Mouse (Mus musculus) urinary bladder, adult 2 months (tissue): ENCODE results near the gene Phactr1. TPM values are rescaled to one million over a fixed set of nuclear protein-coding genes. Genes with fewer than 3 reads are reported as not detected.
A peak's percentile ranks its signal among the peaks of the same experiment; 100 is the strongest.

Source experiments
- DNase-seq: peaks from one replicate; pipeline ENCODE4 v3.0.0; 2022; ENCODE audit warnings: low spot score
- polyA plus RNA-seq: library from polyadenylated mRNA; depleted of rRNA; stranded (reverse); fragments of >200 nt; gene quantifications from 2 replicates; pipeline ENCODE4 v1.2.3, GENCODE M21; 2012

The Phactr1 gene
- polyA plus RNA-seq, 1 experiment, result 5.5 TPM

- DNase-seq, result no peak
Observed at GRCm38 (mm10) chr13:43123895-43124682, 443.7 kb downstream of the Phactr1 start.

DNA sequence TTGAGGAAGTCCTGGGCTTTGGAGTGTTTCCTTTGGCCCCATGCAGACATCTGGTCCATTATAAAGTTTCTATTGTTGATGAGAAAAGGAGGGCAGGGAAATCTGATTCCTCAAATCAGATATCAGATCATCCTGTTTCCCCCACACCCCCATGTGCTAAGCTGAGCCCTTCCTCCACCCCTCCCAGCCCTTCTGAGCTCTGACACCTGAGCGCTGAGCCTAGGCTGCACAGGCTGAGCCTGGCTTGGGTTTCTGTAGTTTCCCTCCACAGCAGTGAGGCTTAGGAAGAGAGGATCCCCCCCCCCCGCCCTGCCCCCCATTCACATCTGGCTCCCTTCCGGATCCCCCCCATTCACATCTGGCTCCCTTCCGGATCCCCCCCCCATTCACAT is 444.3 kb downstream of the Phactr1 start:
- no peak for DNase-seq

GRCm38 (mm10) chr13:43130161-43130560 is 449.7 kb downstream of the Phactr1 start:
- no peak for DNase-seq

DNA sequence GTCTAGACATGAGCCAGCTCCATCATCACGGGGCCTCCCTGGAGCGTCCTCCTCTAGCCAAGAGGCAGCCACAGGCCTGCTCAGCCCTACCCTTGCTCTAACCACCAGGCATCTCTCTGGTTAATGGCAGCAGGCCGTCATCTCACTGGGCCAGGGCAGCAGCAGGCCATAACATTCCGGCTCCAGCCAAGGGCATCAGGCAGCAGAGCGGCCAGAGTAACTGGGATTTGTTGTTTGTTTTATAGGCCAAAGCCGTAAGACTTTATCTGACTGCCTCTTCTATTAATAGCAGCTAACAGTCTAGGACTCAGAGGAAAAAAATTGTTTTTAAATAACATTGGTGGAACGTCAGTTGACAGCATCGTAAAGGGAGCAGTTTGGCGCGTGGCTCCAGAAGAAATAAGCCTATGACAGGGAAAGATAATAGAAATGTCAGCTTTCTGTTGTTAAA is 451.3 kb downstream of the Phactr1 start:
- no peak for DNase-seq

- DNase-seq, result no peak
Observed at GRCm38 (mm10) chr13:43132859-43133258, 452.4 kb downstream of the Phactr1 start.

GRCm38 (mm10) chr13:43133400-43133799 is 453.0 kb downstream of the Phactr1 start:
- DNase-seq, result no peak

DNA sequence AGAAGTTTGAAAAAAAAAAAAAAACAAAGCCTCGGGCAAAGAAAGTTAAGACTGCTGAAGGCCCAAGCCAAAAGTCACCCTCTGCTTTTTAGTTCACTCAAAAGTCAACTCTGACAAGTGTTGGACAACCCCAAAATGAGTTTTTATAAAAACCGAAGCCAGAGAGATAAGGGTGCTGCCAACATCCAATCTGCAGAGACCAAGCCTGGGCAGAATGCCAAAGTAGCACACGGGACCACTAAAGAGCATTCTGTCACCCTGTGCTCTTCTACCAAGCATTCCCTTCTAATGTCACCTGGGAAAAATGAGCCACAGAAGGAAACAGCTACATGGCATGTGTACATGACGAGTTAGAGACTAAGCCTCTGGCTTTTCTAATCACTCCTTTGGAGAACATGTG is 454.0 kb downstream of the Phactr1 start:
- DNase-seq, result no peak

- no peak for DNase-seq
Observed at GRCm38 (mm10) chr13:43144720-43145418, 464.4 kb downstream of the Phactr1 start.

DNA sequence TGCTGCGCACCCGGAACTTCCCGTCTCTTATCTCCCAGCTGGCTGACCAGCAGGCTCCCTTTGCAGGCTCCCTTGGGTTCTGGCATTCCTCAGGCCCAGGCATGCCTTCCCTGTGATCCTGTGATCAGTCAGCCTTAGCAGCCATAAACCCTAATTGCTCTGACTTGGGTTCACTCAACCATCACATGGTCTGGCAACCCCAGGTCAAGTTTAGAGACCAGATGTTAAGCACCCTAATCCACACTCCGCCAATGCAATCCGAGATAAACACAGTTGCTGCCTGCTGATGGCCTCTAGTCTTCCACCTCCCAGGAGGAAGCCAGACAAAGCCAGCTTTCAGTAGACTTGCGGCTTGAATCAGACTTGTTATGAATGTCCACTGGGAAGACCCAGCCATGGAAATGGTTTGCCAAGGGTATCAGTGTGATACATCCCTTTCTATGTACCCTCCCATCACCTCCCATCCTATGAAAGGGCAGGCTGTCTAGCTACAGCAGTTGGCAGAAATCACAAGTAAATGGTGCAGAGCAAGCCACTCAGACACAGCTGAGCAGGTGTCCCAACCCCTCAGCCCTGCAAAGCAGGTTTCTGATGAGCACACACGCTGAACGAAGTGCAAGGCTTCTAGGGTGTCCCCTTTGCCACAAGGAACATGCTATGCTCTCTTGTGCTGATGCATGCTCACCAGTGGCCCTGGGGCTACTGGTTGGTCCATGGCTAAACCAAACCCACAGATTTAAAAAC is 466.3 kb downstream of the Phactr1 start:
- DNase-seq, result no peak

GRCm38 (mm10) chr13:43148692-43149091 is 468.3 kb downstream of the Phactr1 start:
- no peak for DNase-seq

DNA sequence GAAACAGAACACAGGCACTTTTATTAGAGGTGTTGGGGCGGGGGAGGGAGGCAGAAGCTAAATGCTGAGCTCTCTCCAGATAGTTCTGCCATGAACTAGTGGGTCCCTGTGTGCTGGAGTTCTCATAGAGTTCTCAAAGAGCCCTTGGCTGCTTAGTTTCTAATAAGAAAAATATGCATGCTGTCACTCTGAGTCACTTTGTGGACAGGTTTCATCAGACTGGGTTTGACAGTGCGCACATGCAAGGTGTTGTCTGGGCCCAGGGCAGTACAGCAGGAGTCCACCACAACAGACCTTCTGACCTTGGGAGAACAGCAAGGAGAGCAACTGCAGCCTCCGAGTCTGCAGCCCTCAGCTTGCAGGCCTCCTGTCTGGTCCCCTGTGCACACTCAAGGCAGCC is 469.2 kb downstream of the Phactr1 start:
- no peak for DNase-seq

GRCm38 (mm10) chr13:43152005-43152520 is 471.6 kb downstream of the Phactr1 start:
- no peak for DNase-seq

GRCm38 (mm10) chr13:43157370-43157769 is 476.9 kb downstream of the Phactr1 start:
- DNase-seq, result no peak

DNA sequence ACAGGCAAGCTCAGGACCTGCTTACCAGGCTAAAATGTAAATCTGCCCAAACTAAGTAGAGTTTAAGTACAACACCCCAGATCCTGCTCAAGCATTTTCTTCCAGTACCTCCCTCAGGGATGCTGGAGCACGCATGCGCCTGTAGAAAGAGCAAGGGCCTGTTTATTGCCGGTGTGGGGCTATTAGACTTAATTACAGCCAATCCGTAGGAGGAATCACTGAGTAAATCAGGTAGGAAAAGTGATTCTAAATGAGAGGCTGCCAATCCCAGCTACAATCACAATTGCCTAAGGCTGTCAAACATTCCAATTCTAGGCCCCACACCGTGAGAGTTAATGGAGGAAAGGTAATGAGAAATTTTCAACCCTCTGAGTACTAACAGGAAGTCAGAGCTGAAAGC is 477.9 kb downstream of the Phactr1 start:
- DNase-seq, result no peak

DNA sequence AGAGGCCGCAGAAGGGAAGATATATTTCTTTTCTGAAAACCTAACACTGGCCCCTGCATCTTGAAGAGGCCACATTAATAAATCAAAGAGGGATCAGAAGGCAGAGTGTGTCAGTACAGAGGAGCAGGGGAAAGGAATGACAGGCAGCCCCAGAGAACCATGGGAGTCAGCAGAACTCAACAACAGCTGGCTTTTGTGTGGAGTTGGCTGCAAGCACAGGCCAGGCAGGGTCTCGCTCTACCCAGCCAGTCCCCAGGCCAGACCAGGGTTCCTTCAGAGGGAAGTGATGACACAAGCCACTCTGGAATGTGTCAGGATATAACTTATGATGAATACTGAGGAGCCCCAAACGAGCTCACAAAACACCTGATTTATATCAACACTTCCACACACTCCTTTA is 479.0 kb downstream of the Phactr1 start:
- no peak for DNase-seq

DNA sequence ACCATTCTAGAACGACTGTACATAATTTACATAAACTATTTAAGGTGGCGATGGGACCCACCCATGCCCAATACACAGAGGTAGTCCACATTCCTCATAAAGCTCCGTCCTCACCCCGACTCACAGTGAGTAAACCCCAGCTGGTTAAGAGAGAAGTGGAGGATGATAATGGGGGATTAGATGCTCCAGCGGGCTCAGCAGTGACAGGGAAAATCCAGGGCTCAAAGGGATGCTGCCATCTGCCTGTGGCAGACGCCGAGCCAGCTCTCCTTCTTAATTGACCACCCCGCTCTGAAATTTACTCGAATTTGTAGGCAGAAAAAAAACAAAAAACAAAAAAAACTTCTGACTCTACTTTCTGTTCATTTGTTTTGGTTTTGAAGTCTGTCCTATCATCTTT is 487.3 kb downstream of the Phactr1 start:
- no peak for DNase-seq

DNA sequence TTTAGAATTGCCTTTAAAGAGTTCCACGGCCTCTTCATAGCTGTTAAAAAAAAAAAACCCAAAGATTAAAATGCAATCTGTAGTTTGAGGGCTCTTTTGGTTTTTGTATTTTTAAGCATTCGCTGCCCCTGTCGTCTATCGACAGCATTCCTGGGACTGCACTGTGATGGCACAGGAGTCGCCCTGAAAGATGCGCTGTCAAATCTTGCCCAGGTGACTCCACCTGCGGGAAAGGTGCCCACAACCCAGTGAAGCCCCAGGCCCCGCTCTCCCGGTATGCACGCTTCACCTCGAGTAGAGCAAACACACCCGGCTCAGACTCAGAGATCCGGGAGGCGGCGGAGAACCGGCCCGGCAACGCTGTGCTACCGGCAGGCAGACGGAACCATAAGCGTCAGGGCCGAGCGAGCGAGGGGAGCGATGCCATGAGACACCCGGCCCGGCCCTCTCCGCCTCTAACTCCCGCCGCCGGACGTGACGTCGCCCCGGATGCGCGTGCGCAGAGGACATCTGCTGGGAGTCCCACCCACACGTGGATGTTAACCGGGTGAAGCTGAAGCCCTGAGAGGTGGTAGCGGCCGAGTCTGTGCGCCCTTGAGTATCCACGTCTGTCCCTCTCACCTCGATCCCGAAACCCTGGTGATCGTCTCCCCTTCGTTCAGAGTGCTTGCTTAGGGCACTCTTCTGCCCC is 490.7 kb downstream of the Phactr1 start, which contains the start of gene Tbc1d7:
Gene Tbc1d7 (minus strand): TSS at position 482 of the 691 bp plus-strand sequence.
- peak; percentile 99 for DNase-seq

DNA sequence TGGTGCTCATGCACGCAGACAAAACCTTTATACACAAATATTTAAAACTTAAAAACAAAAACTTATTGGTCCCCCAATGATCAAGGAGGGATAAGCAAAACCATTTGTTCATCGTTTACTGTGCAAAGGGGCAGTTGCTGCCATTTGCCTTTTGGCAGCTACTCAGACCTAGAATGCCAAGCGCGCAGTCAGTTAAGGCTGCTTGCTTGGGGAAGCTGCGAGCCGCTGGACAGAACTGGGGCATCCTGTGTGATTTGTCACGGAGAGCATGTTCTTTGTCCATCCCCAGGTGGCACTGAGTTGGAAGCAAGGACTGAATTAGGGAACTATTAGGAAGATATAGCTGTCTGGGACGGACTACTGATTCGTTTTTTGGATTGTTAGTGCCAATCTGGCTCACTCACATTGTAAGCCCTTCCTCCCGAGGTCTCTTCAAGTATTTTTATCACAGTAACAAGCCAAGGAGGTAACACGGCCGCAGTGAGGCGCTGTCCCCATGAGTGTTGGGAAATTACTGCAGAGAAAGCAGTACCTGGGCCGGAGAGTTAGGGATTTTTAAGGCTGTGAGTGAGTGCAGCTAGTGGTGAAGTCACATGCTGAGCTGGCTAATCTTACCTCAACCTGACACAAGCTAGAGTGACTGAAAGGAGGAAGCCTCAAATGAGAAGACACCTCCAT is 491.8 kb downstream of the Phactr1 start:
- DNase-seq, result no peak

- DNase-seq, result peak; percentile 45
Observed at GRCm38 (mm10) chr13:43173262-43173661, 492.8 kb downstream of the Phactr1 start.

- no peak for DNase-seq
Observed at GRCm38 (mm10) chr13:43176676-43177075, 496.3 kb downstream of the Phactr1 start.

- DNase-seq, result no peak
Observed at GRCm38 (mm10) chr13:43177317-43177716, 496.9 kb downstream of the Phactr1 start.
